Mouse (Mus musculus) retina, postnatal 1 day (tissue): ENCODE data around the gene Zbtb17.

Experiments
- DNase-seq: peaks from one replicate; pipeline ENCODE4 v3.0.0-alpha.2; 2012

Zbtb17 gene

GRCm38 (mm10) chr4:141461088-141461487 lies 16.6 kb downstream of the Zbtb17 start:
- peak; percentile 56 for DNase-seq

- DNase-seq, result no peak
These were observed 17.1 kb downstream of the Zbtb17 start for GRCm38 (mm10) chr4:141461576-141461975.

- no peak for DNase-seq
These were observed 19.0 kb downstream of the Zbtb17 start for GRCm38 (mm10) chr4:141463472-141463871.

- DNase-seq, result no peak
These were observed 20.3 kb downstream of the Zbtb17 start for GRCm38 (mm10) chr4:141464722-141465121.

GRCm38 (mm10) chr4:141465512-141466288 lies 21.2 kb downstream of the Zbtb17 start:
- DNase-seq, result peak; percentile 79

- no peak for DNase-seq
These were observed 21.9 kb downstream of the Zbtb17 start for GRCm38 (mm10) chr4:141466289-141466795.

- DNase-seq, result no peak
These were observed 22.6 kb downstream of the Zbtb17 start for GRCm38 (mm10) chr4:141466844-141467580.

GRCm38 (mm10) chr4:141467581-141467927 lies 23.1 kb downstream of the Zbtb17 start:
- no peak for DNase-seq

GRCm38 (mm10) chr4:141468576-141468975 lies 24.1 kb downstream of the Zbtb17 start:
- DNase-seq, result no peak

GRCm38 (mm10) chr4:141469343-141469742 lies 24.9 kb downstream of the Zbtb17 start:
- DNase-seq, result no peak

- no peak for DNase-seq
These were observed 27.0 kb downstream of the Zbtb17 start for GRCm38 (mm10) chr4:141471491-141471890.

GRCm38 (mm10) chr4:141472641-141473321 lies 28.3 kb downstream of the Zbtb17 start:
- no peak for DNase-seq

GRCm38 (mm10) chr4:141474431-141474830 lies 30.0 kb downstream of the Zbtb17 start:
- no peak for DNase-seq

- DNase-seq, result no peak
These were observed 33.2 kb downstream of the Zbtb17 start for GRCm38 (mm10) chr4:141477681-141478102.

- DNase-seq, result no peak
These were observed 33.8 kb downstream of the Zbtb17 start for GRCm38 (mm10) chr4:141478225-141478624.

GRCm38 (mm10) chr4:141478794-141479193 lies 34.3 kb downstream of the Zbtb17 start:
- DNase-seq, result no peak

- DNase-seq, result no peak
These were observed 35.0 kb downstream of the Zbtb17 start for GRCm38 (mm10) chr4:141479411-141479810.

GRCm38 (mm10) chr4:141484071-141484470 lies 39.6 kb downstream of the Zbtb17 start:
- DNase-seq, result no peak

- DNase-seq, result no peak
These were observed 43.1 kb downstream of the Zbtb17 start for GRCm38 (mm10) chr4:141487581-141487980.

- no peak for DNase-seq
These were observed 44.2 kb downstream of the Zbtb17 start for GRCm38 (mm10) chr4:141488670-141489069.

- DNase-seq, result peak; percentile 11
These were observed 56.2 kb downstream of the Zbtb17 start for GRCm38 (mm10) chr4:141500637-141501036.

GRCm38 (mm10) chr4:141501058-141501457 lies 56.6 kb downstream of the Zbtb17 start:
- no peak for DNase-seq

GRCm38 (mm10) chr4:141502723-141503122 lies 58.3 kb downstream of the Zbtb17 start:
- DNase-seq, result peak; percentile 32
